Mouse (Mus musculus) liver, adult (tissue): Measurements from ENCODE around the gene Phactr2.

ENCODE experiments used
- GATA4 ChIP-seq: IDR thresholded peaks from 2 replicates; pipeline ENCODE4 v1.6.1; 2014; ENCODE audit warnings: mild to moderate bottlenecking, low read length; ENCODE audit not compliant: insufficient replicate concordance

Gene Phactr2

DNA sequence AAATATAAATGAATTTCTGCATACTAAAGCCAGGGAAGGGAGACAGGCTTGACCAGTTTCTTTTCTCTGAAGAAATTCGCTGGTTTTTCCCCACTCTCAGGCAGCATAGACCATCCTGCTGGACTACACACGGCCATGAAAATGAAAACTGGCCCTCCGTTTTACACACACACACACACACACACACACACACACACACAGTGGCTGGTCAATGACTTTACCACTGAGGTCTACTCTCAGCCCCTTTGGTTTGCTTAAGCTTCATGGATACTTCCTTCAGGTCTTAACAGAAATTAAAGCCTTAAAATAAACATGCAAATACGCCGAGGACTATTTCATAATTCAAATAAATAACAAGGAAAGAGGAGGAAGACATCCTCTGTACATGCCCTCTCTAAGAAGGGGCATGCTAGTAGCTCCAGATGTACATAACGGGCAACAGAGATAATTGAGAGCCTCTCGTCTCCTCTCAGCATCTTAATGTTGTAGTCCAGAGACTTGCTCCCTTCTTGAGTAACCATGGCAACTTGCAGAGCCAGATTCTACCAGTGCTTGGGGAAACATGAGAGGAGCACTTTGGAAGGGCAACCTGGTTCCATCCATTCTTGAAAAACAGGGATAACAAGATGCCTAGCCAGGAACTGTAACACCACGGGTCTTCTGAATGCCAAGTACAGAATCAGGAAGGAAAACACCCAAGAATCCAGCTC, 184.8 kb downstream of the Phactr2 start:
- TF ChIP-seq GATA4 = no peak

DNA sequence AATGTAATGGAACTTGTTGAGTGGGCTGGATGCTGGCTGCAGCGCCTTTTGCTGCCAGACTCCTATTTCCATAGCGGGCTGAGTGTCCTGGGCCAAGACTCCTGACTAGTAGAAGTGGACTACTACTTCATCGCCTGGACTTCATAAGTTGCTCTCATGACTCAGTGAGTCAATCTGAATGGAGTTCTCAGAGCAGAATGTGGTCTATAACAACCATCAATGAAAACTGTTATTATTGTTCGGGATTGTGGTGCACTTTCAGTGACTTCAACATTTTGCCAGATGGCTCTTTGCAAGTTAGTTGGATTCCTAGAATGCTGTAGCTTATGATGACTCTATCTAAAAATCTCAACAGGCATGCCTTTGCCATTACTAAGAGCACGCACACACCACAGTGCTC, 185.9 kb downstream of the Phactr2 start:
- no peak for TF ChIP-seq GATA4

DNA sequence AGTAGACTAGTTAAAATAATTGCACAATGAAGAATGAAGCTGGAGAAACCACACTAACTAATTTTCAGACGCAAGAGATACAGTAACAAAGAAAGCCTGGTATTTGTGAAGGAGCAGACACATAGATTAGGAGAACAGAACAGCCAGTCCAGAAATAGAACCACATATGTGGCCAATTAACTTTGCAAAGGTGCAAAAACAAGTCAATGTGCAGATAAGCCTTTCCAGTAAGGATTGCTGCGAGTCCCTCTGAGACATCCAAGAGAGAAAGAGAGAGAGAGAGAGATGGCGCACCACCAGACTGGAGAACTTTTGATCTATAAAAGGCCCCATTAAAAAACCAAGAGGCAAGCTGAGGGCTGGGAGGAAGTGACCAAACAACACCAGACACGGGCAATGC, 190.8 kb downstream of the Phactr2 start:
- no peak for TF ChIP-seq GATA4

DNA sequence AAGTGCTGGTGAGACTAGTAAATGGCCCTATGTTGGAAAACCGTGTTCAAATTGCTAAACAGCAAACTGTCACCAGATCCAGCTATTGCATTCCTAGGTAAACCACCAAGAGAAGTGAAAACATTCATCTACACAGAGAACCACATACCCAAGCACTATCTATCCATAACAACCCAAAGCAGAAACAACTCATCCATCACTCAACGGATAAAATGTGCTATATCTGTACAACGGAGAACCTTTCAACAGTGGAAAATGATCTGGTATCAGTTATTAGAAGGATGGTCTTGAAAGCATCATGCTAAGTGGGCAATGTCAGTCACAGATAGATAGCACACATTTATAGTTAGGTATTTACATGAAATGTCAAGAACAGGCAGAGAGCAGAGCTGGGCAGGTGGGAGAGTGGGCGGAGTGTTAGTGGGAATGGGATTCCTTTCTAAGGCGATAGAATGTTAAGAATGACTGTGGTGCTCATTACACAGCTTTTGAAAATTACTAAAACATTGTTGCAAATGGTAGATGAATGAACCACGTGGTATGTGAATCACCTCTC, 193.8 kb downstream of the Phactr2 start:
- no peak for TF ChIP-seq GATA4

DNA sequence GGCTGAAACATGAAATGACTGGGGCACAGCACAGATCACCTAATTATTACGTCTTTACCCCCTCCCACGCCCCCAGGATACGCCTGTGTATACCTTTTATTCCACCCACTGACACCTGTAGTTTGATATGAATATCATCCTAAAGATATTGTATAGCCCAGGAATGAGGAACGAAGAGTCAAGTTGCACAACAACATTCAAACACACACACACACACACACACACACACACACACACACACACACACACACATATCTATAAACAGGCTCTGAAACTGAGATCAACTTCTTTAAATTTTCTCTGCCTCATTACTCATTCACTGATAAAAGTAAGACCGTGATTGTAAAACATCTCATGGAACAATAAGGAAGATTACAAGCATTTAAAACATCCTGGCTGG, 197.9 kb downstream of the Phactr2 start:
- no peak for TF ChIP-seq GATA4

DNA sequence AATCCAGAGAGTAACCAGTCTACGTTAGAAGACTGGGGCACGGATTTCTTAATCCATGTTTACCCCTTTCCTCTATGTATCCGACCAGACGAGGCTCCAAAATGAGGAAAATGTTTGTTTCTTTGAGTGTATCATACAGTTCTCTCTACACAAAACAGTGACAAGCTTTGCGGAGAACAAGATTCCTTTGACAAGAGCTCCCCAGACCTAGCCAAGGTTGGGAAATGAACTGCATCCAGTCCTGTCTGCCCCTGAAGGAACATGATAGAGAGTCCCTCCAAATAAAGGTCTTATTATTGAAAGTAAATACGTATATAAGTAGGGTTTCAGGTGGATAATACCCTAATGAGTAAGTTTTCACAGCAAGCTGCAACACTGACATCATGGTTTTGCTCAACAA, 199.1 kb downstream of the Phactr2 start:
- TF ChIP-seq GATA4 = no peak

DNA sequence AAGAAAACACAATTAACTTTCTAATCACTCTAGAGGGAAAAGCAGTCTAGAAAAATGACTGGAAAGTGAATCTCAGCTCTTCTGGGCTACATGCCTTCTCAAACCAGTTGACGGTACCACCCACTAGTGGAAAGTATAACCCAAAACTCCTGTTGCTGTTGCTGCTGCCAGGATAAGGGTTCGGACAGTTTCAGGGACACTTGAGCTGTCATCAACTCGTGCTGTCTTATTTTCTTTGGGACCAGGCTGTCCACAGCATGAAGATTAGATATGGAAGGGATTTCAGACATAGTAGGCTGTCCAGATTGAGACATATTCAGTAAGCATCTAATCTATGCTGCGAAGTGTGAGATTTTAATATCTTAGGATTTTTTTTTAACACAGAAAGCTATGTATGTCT, 199.5 kb downstream of the Phactr2 start:
- no peak for TF ChIP-seq GATA4

DNA sequence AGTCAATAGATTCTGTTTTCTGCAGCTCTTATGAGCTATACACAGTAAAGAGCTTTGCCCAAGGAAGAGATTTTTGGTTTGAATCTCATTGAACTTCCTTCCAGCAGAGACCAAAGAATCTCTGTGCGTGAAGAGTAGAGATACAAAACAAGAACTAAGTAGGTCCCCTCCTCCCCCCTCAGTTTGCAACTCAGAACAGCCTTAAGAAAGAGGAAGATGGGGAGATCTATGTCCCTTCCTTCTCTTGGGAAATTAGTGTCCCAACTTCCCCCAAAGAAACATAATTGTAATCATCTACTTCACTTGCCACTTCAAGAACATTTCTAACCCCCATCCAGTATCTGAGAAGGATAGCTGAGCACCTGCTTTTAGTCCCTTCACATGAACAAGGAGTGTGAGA, 200.5 kb downstream of the Phactr2 start:
- no peak for TF ChIP-seq GATA4

DNA sequence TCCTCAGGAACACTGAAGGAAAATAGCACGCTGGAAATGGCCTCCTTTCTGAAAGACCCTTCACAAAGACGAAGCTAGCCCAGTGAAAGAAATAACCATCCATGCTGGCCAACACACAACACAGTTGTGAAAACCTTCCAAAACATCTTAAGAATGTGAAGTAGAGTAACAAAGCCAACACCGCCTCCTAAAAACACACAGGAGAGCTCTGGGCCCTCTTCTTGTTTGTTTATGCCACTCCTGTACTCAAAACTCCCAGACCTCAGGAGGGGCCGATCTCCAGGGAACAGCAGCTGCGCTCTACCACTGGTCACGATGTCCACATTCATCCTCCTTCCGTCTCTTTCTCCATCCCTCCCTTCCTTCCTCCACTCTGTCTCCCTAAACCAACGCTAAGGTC, 202.5 kb downstream of the Phactr2 start:
- TF ChIP-seq GATA4 = no peak

DNA sequence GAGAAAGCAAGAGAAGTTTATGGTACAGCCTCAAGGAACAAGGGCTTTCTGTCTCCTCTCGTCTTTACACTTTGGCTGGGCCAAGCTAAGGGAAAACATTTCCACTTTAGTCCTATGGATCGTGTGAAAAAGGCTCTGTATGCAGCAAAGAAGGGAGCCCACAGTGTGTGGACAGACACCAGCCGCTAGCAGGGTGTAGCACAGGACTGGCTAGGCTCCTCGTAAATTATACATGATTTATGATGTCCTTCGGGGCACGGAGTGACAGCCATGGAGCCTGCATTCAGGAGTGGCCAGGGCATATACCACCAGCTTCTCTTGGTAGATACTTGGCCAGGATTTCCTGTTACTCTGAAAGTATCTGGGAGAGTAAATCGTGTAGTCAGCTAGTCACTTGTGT, 203.1 kb downstream of the Phactr2 start:
- TF ChIP-seq GATA4 = no peak

DNA sequence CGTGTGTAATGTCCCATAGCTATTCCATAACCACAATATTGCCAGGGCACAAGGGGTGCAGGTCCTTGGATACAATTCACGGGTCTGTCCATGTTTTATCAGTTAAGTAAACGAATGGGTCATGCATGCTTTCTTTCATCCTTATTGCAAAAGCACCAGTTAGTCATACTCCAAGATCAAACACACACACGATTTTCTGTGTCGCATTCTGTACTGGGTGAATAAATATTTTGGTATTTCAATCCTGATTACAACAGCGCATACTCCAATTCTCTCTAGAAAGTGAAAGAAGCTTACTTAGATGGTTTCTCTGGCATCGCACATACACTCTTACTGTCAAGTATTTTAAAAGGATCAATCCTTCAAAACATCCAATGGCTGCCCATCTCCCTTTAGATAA, 203.9 kb downstream of the Phactr2 start:
- TF ChIP-seq GATA4 = no peak

DNA sequence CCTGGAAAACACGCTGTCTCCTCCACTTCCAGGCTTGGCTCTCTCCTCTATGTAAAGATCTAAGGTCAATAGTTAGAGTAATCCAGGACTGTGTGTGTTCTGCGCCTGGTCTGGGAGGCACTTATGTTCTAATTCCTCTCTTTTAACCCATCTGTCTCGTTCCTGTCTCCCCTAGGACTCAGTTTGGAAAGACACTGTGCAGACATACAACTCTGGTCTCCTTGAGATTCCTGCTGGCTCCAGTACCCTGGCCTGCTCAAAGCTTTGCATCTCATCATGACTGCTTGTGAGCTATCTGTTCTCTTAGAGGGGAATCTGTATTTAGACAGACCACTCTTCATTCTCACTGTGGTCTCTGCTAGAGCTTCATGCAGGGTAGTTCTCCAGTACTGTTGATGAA, 215.0 kb downstream of the Phactr2 start:
- TF ChIP-seq GATA4 = no peak

DNA sequence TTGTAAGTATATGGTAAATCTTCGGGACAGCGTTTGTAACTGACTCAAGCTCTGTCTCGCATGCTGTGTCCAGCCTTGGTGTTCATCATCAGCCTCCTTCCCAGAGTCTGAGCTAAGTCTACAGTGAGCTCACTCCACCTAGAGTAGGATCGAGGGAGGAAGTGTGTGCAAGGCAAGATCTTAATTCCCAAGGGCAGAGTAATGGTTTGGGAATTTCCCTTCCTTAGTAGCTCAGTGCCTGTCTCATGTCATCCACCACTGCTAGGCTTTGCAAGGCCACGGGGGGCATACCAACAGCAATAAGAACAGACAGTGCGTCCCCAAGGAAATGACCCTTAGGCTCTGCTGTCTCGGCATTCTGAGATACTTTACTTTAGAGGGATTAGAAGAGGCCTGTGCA, 218.0 kb downstream of the Phactr2 start:
- no peak; the same call in 1 of the 2 replicates for TF ChIP-seq GATA4

DNA sequence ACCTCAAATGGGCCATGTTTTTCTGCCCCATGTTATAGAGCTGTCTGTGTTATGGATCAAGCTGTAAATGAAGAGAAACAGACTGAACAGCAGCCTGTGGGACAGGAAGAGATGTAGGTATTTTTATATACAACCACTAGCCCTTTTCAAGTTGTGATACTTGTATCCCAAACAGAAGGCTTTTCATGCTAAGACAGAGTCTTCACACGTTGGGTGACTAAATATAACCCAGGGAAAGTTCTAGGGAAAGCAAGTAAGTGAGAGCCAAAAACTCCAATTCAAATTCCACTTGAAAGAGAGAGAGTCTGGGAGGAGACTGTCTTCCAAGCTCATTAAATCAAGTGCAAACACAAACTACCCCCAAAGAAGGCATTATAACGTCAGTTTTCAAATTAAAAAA, 223.9 kb downstream of the Phactr2 start:
- TF ChIP-seq GATA4 = no peak

DNA sequence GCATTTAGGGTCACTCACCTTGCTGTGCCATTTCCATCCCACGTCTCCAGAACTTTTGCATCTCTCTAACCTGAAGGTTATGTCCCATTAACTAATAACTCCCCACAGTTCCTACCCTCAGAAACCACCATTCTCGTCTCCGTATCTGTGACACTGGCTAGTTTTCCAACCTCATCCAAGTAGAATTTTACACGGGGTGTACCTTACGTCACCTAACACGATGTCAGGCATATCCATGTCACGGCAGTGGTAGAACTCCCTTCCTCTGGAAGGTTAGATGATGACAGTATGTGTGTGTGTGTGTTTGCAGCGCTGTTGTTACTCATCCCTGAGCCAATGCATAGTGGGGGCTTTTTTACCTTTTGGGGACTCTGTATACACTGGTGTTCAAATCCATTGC, 225.1 kb downstream of the Phactr2 start:
- no peak for TF ChIP-seq GATA4

DNA sequence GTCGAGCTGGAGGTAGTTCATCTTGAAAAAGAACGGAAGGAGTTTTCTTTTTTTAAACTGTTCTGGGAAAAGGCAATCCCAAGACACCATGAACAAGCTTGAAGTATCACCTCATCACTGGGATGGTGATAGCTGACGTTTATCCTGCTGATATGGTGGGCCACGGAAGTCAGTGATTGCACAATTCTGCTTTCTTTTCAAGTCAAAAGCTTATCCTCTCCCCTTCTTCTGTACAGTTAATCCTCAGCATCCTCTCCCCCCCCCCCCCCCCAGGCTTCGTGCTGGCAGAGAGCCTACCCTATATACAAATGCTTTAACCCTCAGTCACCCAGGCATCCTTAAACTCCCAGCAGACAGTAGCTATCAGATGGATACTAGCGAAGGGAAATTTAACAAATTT, 228.5 kb downstream of the Phactr2 start:
- peak; percentile 80 for TF ChIP-seq GATA4

DNA sequence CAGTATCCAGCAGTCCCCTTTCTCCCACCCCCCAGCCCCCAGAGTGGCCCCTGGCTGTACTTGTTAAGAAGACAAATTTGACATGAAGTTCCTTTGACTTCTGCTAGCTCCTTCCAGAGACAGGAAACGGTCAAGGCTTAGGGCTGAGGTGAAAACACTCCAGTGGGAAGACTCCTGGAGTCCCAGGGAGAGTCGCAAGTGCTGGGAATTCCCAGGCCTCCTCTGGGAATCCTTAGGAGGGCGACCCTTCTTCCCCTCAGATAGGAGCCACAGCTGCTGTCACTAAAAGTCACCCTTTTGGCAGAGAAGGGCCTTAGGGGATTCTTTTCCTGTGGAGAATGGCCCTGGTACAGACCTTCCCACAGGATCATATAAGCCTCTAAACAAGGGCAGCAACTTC, 230.0 kb downstream of the Phactr2 start:
- peak; percentile 56; the same call in 1 of the 2 replicates for TF ChIP-seq GATA4
